Mouse (Mus musculus) E14TG2a.4 (cell line): ENCODE measurements around the gene Gm21953.
"Not testable (repeated sequence)": the region's sequence is repeated elsewhere in the genome, so short reads cannot be mapped to it uniquely, and the experiment has no call there.

Experiments
- CTCF ChIP-seq: conservative IDR thresholded peaks from 2 replicates; pipeline ENCODE4 v1.5.1; 2014; ENCODE audit warnings: low read length
- NANOG ChIP-seq: IDR thresholded peaks from 2 replicates; pipeline ENCODE4 v1.6.1; 2014; ENCODE audit warnings: borderline replicate concordance, low read length, mixed read lengths
- POU5F1 ChIP-seq: IDR thresholded peaks from 2 replicates; pipeline ENCODE4 v1.6.1; 2014; ENCODE audit warnings: low read length, borderline replicate concordance

DNA sequence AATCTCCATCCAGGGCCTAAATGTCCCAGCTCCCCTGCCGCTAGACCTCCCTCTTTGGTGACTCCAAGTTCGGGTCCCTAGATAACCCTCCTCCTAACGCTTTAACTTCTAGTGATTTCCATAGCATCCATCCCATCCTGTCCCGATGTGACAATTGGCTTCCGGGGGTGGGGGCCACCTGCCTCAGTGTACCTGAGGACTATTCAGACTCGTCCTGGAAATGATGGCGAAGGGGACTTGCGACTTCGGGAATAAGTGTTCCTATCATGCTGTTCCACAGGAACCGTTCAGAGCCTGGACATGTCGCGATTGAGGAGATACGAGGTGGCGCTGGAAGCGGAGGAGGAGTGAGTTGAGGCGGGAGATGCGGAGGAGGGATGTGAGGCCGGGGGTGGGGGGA lies at the start of gene Gm21953:
- TF ChIP-seq CTCF, POU5F1, NANOG: not testable (repeated sequence)
